Mouse (Mus musculus) CH12.LX (cell line): ENCODE measurements around the gene Cenpn. TPM values are rescaled to one million over a fixed set of nuclear protein-coding genes. Genes with fewer than 3 reads are reported as not detected.
A peak's percentile ranks its signal among the peaks of the same experiment; 100 is the strongest.

Experiments used
- DNase-seq: peaks from one replicate; pipeline ENCODE4 v3.0.0-alpha.2; 2013; ENCODE audit errors: extremely low read depth
- H3K27ac ChIP-seq: 2 replicates; pipeline ENCODE4 v1.5.1; 2012; ENCODE audit warnings: low read depth, mild to moderate bottlenecking, control low read depth, moderate library complexity; ENCODE audit not compliant: insufficient read depth
- H3K27me3 ChIP-seq: replicated peaks from 2 replicates; pipeline ENCODE3; 2012; ENCODE audit warnings: inconsistent platforms
- H3K36me3 ChIP-seq, 2 experiments: replicated peaks in 1 of 2; 2 replicates each; pipeline versions ENCODE3 to v1.6.1; 2012; ENCODE audit warnings: inconsistent platforms in 1 of 2, low read length in 1 of 2, mild to moderate bottlenecking in 1 of 2, mixed read lengths in 1 of 2, moderate library complexity in 1 of 2; ENCODE audit not compliant: control insufficient read depth in 1 of 2, insufficient read depth in 1 of 2
- H3K4me1 ChIP-seq, 2 experiments: 2 replicates each; pipeline ENCODE4 v1.6.1; 2012; ENCODE audit warnings: inconsistent platforms in 1 of 2, moderate library complexity in 1 of 2; ENCODE audit not compliant: insufficient read depth in 2 of 2, control insufficient read depth in 1 of 2
- H3K4me2 ChIP-seq: 2 replicates; pipeline ENCODE4 v1.6.1; 2012; ENCODE audit warnings: low read depth, mild to moderate bottlenecking, control low read depth; ENCODE audit not compliant: poor library complexity, insufficient read depth, severe bottlenecking
- H3K4me3 ChIP-seq, 3 experiments: fragments of 150-350 bp in 1 of 3; sonication (generic) in 1 of 3; replicated peaks in 1 of 3; 2 replicates each; pipeline versions ENCODE3 to v1.5.1; 2011 to 2012; ENCODE audit warnings: low read depth in 2 of 3, low read length in 2 of 3, mild to moderate bottlenecking in 2 of 3, moderate library complexity in 2 of 3, control low read depth in 1 of 3, improper control_type of control experiment in 1 of 3, inconsistent platforms in 1 of 3, mixed read lengths in 1 of 3; ENCODE audit not compliant: poor library complexity in 1 of 3
- H3K79me2 ChIP-seq: replicated peaks from 2 replicates; pipeline ENCODE4 v1.6.1; 2012; ENCODE audit warnings: mild to moderate bottlenecking, moderate library complexity; ENCODE audit not compliant: control insufficient read depth, poor library complexity, insufficient read depth, severe bottlenecking; ENCODE audit errors: extremely low read depth
- H3K9ac ChIP-seq: 2 replicates; pipeline ENCODE4 v1.6.1; 2012; ENCODE audit warnings: low read depth, mild to moderate bottlenecking, control low read depth, moderate library complexity; ENCODE audit not compliant: insufficient read depth
- H3K9me3 ChIP-seq: replicated peaks from 2 replicates; pipeline ENCODE3; 2012; ENCODE audit warnings: low read length, inconsistent platforms, mixed read lengths
- BHLHE40 ChIP-seq: IDR thresholded peaks from 2 replicates; pipeline ENCODE4 v1.6.1; 2011; ENCODE audit warnings: mild to moderate bottlenecking, low read depth, low read length, improper control_type of control experiment
- CHD2 ChIP-seq: IDR thresholded peaks from 2 replicates; pipeline ENCODE4 v1.6.1; 2011; ENCODE audit warnings: low read length, improper control_type of control experiment
- E2F4 ChIP-seq: IDR thresholded peaks from 2 replicates; pipeline ENCODE4 v1.6.1; 2011; ENCODE audit warnings: low read depth, low read length, improper control_type of control experiment; ENCODE audit not compliant: insufficient replicate concordance
- ETS1 ChIP-seq: conservative IDR thresholded peaks from 2 replicates; pipeline ENCODE4 v1.6.1; 2012; ENCODE audit warnings: low read depth, mild to moderate bottlenecking, inconsistent platforms, low read length, improper control_type of control experiment, moderate library complexity
- KAT2A ChIP-seq: IDR thresholded peaks from 2 replicates; pipeline ENCODE4 v1.6.1; 2012; ENCODE audit warnings: low read length, improper control_type of control experiment, inconsistent platforms; ENCODE audit not compliant: insufficient replicate concordance
- MAFK ChIP-seq: IDR thresholded peaks from 2 replicates; pipeline ENCODE4 v1.6.1; 2011; ENCODE audit warnings: low read length, improper control_type of control experiment; ENCODE audit not compliant: insufficient replicate concordance
- MAX ChIP-seq: IDR thresholded peaks from 2 replicates; pipeline ENCODE4 v1.6.1; 2011; ENCODE audit warnings: low read length, improper control_type of control experiment
- NRF1 ChIP-seq: IDR thresholded peaks from 2 replicates; pipeline ENCODE4 v1.6.1; 2014; ENCODE audit warnings: low read depth, mild to moderate bottlenecking, inconsistent platforms, low read length, improper control_type of control experiment, moderate library complexity
- POLR2AphosphoS2 ChIP-seq: IDR thresholded peaks from 2 replicates; pipeline ENCODE4 v1.6.1; 2011; ENCODE audit warnings: low read depth, low read length, improper control_type of control experiment
- SIN3A ChIP-seq: IDR thresholded peaks from 2 replicates; pipeline ENCODE4 v1.6.1; 2012; ENCODE audit warnings: low read length, improper control_type of control experiment, inconsistent platforms
- TBP ChIP-seq: conservative IDR thresholded peaks from 2 replicates; pipeline ENCODE4 v1.6.1; 2011; ENCODE audit warnings: low read depth, low read length, improper control_type of control experiment
- TCF12 ChIP-seq: IDR thresholded peaks from 2 replicates; pipeline ENCODE4 v1.6.1; 2014; ENCODE audit warnings: low read depth, mild to moderate bottlenecking, inconsistent platforms, low read length, improper control_type of control experiment
- UBTF ChIP-seq: IDR thresholded peaks from 2 replicates; pipeline ENCODE4 v1.6.1; 2012; ENCODE audit warnings: low read depth, mild to moderate bottlenecking, inconsistent platforms, low read length, improper control_type of control experiment, moderate library complexity
- ZKSCAN1 ChIP-seq: IDR thresholded peaks from 2 replicates; pipeline ENCODE4 v1.6.1; 2012; ENCODE audit warnings: low read depth, inconsistent platforms, low read length, improper control_type of control experiment, borderline replicate concordance
- ZNF384 ChIP-seq: IDR thresholded peaks from 2 replicates; pipeline ENCODE4 v1.6.1; 2012; ENCODE audit warnings: low read depth, low read length, improper control_type of control experiment, inconsistent platforms
- dilution Hi-C: fragments of 300-500 bp; cut with MboI; formaldehyde crosslinking; loops from 2 replicates; pipeline ENCODE4 v1.14.3; 2020; ENCODE audit warnings: low sequenced_read_pairs; ENCODE audit not compliant: extremely low pct_unique_long_range_greater_than_20kb, extremely low pct_ligation_motif_present
- in situ Hi-C: fragments of 300-500 bp; cut with MboI; formaldehyde crosslinking; loops from 3 replicates; pipeline ENCODE4 v1.14.3; 2019; ENCODE audit warnings: low sequenced_read_pairs, low pct_ligation_motif_present, low pct_unique_long_range_greater_than_20kb, mixed read lengths
- polyA plus RNA-seq: library from polyadenylated mRNA; unstranded; fragments of >175 nt; gene quantifications from 2 replicates; pipeline ENCODE4 v1.2.1, GENCODE M21; 2012; ENCODE audit warnings: low read depth; ENCODE audit not compliant: insufficient read length
- total RNA-seq, 2 experiments: library from RNA; depleted of rRNA; stranded (reverse); fragments of 300-350 nt in 1 of 2; fragments of >200 nt in 1 of 2; gene quantifications; 2 replicates each; pipeline ENCODE4 v1.2.3; 2012 to 2014

Cenpn gene
- total and polyA plus RNA-seq, 3 experiments: 26.3 to 52.0 (median 45.6) TPM

GRCm38 (mm10) chr8:116947589-116947988 is 26.1 kb downstream of the Cenpn start:
- Histone ChIP-seq H3K9me3 (no peaks in the 10 kb centered on the region), H3K27ac (peak overlapping the region; percentile 78), H3K4me1 (peaks cover 11 to 66% of the 10 kb centered on the region in 2 experiments), H3K79me2 (peaks cover 51% of the 10 kb centered on the region), H3K27me3 (no peaks in the 10 kb centered on the region), H3K4me2 (peak overlapping the region; percentile 98), H3K36me3 (peaks cover 5 to 20% of the 10 kb centered on the region in 2 experiments), H3K4me3 (peak overlapping the region in 2 of 3 experiments; percentile 30 to 45), H3K9ac (peak overlapping the region; percentile 10)
- dilution Hi-C loops (no loop called here), in situ Hi-C loops (no loop called here)
- TF ChIP-seq E2F4 (no peak), ZKSCAN1 (no peak), NRF1 (no peak), CHD2 (no peak), UBTF (no peak), SIN3A (no peak), MAFK (no peak), KAT2A (no peak)
- DNase-seq: peak; percentile 48

GRCm38 (mm10) chr8:116951369-116951768 is 29.8 kb downstream of the Cenpn start:
- in situ Hi-C loops (no loop called here), dilution Hi-C loops (no loop called here)
- DNase-seq: no peak
- H3K9me3 ChIP-seq: no peaks in the 10 kb centered on the region
- H3K27ac ChIP-seq: no peak overlapping the region
- peaks cover 22% of the 10 kb centered on the region for H3K79me2 ChIP-seq
- peaks cover 5 to 49% of the 10 kb centered on the region in 2 experiments for H3K4me1 ChIP-seq
- no peak overlapping the region for H3K9ac ChIP-seq
- H3K4me2 ChIP-seq: no peak overlapping the region
- peaks cover 31 to 57% of the 10 kb centered on the region in 2 experiments for H3K36me3 ChIP-seq
- H3K27me3 ChIP-seq: no peaks in the 10 kb centered on the region
- TF ChIP-seq BHLHE40 (no peak), MAX (no peak), ZNF384 (no peak), MAFK (no peak), UBTF (no peak), NRF1 (no peak), TCF12 (no peak), ZKSCAN1 (no peak)
- TF ChIP-seq, all 38 proteins: peak for 0
- H3K4me3 ChIP-seq: no peak overlapping the region

- TF ChIP-seq POLR2AphosphoS2: no peak
- no peak for TF ChIP-seq ZKSCAN1
- no peak for TF ChIP-seq TBP
- no peak for TF ChIP-seq ETS1
- no peak overlapping the region for H3K9ac ChIP-seq
- DNase-seq: no peak
- dilution Hi-C loops: no loop called here
- H3K4me3 ChIP-seq: no peak overlapping the region
- no peaks in the 10 kb centered on the region for H3K9me3 ChIP-seq
- no peaks in the 10 kb centered on the region for H3K27me3 ChIP-seq
- H3K4me1 ChIP-seq: peaks cover 5 to 47% of the 10 kb centered on the region in 2 experiments
- in situ Hi-C loops: no loop called here
- H3K79me2 ChIP-seq: peaks cover 21% of the 10 kb centered on the region
- no peak overlapping the region for H3K4me2 ChIP-seq
- H3K27ac ChIP-seq: no peak overlapping the region
- H3K36me3 ChIP-seq: peaks cover 35 to 61% of the 10 kb centered on the region in 2 experiments
These were observed 30.2 kb downstream of the Cenpn start for GRCm38 (mm10) chr8:116951778-116952177.
